Mouse (Mus musculus): Measurements from ENCODE around the gene Dqx1. TPM values are rescaled to one million over a fixed set of nuclear protein-coding genes. Genes with fewer than 3 reads are reported as not detected.

Dqx1 gene
- total RNA-seq, 2 experiments from 2014 or later, result 1.6 to 2.4 TPM

GRCm38 (mm10) chr6:83103130-83103650 is 45.5 kb downstream of the Dqx1 start:
- no peak for ATAC-seq (replicated peaks; ENCODE audit: poor library complexity, severe bottlenecking)

GRCm38 (mm10) chr6:83104158-83104557 is 46.5 kb downstream of the Dqx1 start:
- ATAC-seq (replicated peaks; ENCODE audit: poor library complexity, severe bottlenecking), result no peak

GRCm38 (mm10) chr6:83107566-83108400 is 50.1 kb downstream of the Dqx1 start:
- ATAC-seq (replicated peaks; ENCODE audit: poor library complexity, severe bottlenecking), result peak; percentile 82

GRCm38 (mm10) chr6:83108762-83109668 is 51.4 kb downstream of the Dqx1 start, which contains the start of gene Mrpl53:
Gene Mrpl53 (plus strand): TSS chr6:83109040.
- ATAC-seq (replicated peaks; ENCODE audit: poor library complexity, severe bottlenecking), result peak; percentile 81

- no peak for ATAC-seq (replicated peaks; ENCODE audit: poor library complexity, severe bottlenecking)
Measured at GRCm38 (mm10) chr6:83111510-83112136, 54.0 kb downstream of the Dqx1 start.

- ATAC-seq (replicated peaks; ENCODE audit: poor library complexity, severe bottlenecking), result peak; percentile 91
Measured at GRCm38 (mm10) chr6:83115011-83115671, 57.5 kb downstream of the Dqx1 start, which contains the start of gene Mogs. Gene Mogs (plus strand): TSS chr6:83115496.

GRCm38 (mm10) chr6:83115682-83116372 is 58.2 kb downstream of the Dqx1 start:
- peak; percentile 5; the same call in 1 of the 2 replicates for ATAC-seq (replicated peaks; ENCODE audit: poor library complexity, severe bottlenecking)

GRCm38 (mm10) chr6:83116373-83117164 is 58.9 kb downstream of the Dqx1 start:
- ATAC-seq (replicated peaks; ENCODE audit: poor library complexity, severe bottlenecking), result no peak

Other genes starting within 250 kb of the Dqx1 start
- not detected in 2 replicates for gene Sema4f, start 118.1 kb upstream of the Dqx1 start, total RNA-seq (2014; fragmentation: Nextera tagmentation)
- gene Sema4f, start 118.1 kb upstream of the Dqx1 start, total RNA-seq (2017), result not detected in 2 replicates
- gene M1ap, start 110.9 kb upstream of the Dqx1 start, total RNA-seq (2014; fragmentation: Nextera tagmentation), result 2.2 TPM in 1 of 2 replicates, not detected in the other
- 2.7 and 6.3 TPM in 2 replicates for gene M1ap, start 110.9 kb upstream of the Dqx1 start, total RNA-seq (2017)
- 18.7 and 25.8 TPM in 2 replicates for gene Dok1, start 24.4 kb upstream of the Dqx1 start, total RNA-seq (2014; fragmentation: Nextera tagmentation)
- 9.0 and 16.1 TPM in 2 replicates for gene Dok1, start 24.4 kb upstream of the Dqx1 start, total RNA-seq (2017)
- gene Loxl3, start 23.7 kb upstream of the Dqx1 start, total RNA-seq (2014; fragmentation: Nextera tagmentation), result 9.0 TPM in 1 of 2 replicates, not detected in the other
- 0.46 and 2.2 TPM in 2 replicates for gene Loxl3, start 23.7 kb upstream of the Dqx1 start, total RNA-seq (2017)
- gene Aup1, start 3.3 kb upstream of the Dqx1 start, total RNA-seq (2014; fragmentation: Nextera tagmentation), result 235 and 242 TPM in 2 replicates
- gene Aup1, start 3.3 kb upstream of the Dqx1 start, total RNA-seq (2017), result 120 and 136 TPM in 2 replicates
- 96.9 and 114 TPM in 2 replicates for gene Htra2, start 2.6 kb upstream of the Dqx1 start, total RNA-seq (2014; fragmentation: Nextera tagmentation)
- gene Htra2, start 2.6 kb upstream of the Dqx1 start, total RNA-seq (2017), result 66.2 and 81.3 TPM in 2 replicates
- not detected in 2 replicates for gene Tlx2, start 12.4 kb downstream of the Dqx1 start, total RNA-seq (2014; fragmentation: Nextera tagmentation)
- gene Tlx2, start 12.4 kb downstream of the Dqx1 start, total RNA-seq (2017), result not detected in 2 replicates
- gene Pcgf1, start 20.0 kb downstream of the Dqx1 start, total RNA-seq (2014; fragmentation: Nextera tagmentation), result 20.3 and 24.6 TPM in 2 replicates
- 10.9 and 11.5 TPM in 2 replicates for gene Pcgf1, start 20.0 kb downstream of the Dqx1 start, total RNA-seq (2017)
- gene Lbx2, start 28.5 kb downstream of the Dqx1 start, total RNA-seq (2014; fragmentation: Nextera tagmentation), result not detected in 2 replicates
- 1.3 TPM in 1 of 2 replicates, not detected in the other for gene Lbx2, start 28.5 kb downstream of the Dqx1 start, total RNA-seq (2017)
- 2.8 and 8.2 TPM in 2 replicates for gene Ccdc142, start 43.8 kb downstream of the Dqx1 start, total RNA-seq (2014; fragmentation: Nextera tagmentation)
- 2.5 and 5.7 TPM in 2 replicates for gene Ccdc142, start 43.8 kb downstream of the Dqx1 start, total RNA-seq (2017)
- 2.0 and 6.3 TPM in 2 replicates for gene Gm42688, start 43.8 kb downstream of the Dqx1 start, total RNA-seq (2014; fragmentation: Nextera tagmentation)
- 2.6 TPM in 2 replicates for gene Gm42688, start 43.8 kb downstream of the Dqx1 start, total RNA-seq (2017)
- 48.6 and 78.4 TPM in 2 replicates for gene Mrpl53, start 51.2 kb downstream of the Dqx1 start, total RNA-seq (2014; fragmentation: Nextera tagmentation)
- 14.6 and 29.1 TPM in 2 replicates for gene Mrpl53, start 51.2 kb downstream of the Dqx1 start, total RNA-seq (2017)
- gene Mogs, start 57.7 kb downstream of the Dqx1 start, total RNA-seq (2014; fragmentation: Nextera tagmentation), result 90.1 and 93.4 TPM in 2 replicates
- gene Mogs, start 57.7 kb downstream of the Dqx1 start, total RNA-seq (2017), result 137 and 158 TPM in 2 replicates
- gene Wbp1, start 63.7 kb downstream of the Dqx1 start, total RNA-seq (2014; fragmentation: Nextera tagmentation), result 31.4 and 38.9 TPM in 2 replicates
- 77.6 and 91.3 TPM in 2 replicates for gene Wbp1, start 63.7 kb downstream of the Dqx1 start, total RNA-seq (2017)
- gene Ino80b, start 67.6 kb downstream of the Dqx1 start, total RNA-seq (2014; fragmentation: Nextera tagmentation), result 17.2 and 22.8 TPM in 2 replicates
- 32.9 and 47.6 TPM in 2 replicates for gene Ino80b, start 67.6 kb downstream of the Dqx1 start, total RNA-seq (2017)
- gene Rtkn, start 77.6 kb downstream of the Dqx1 start, total RNA-seq (2014; fragmentation: Nextera tagmentation), result 5.1 and 8.7 TPM in 2 replicates
- 2.1 and 5.0 TPM in 2 replicates for gene Rtkn, start 77.6 kb downstream of the Dqx1 start, total RNA-seq (2017)
- not detected in 2 replicates for gene Wdr54, start 98.6 kb downstream of the Dqx1 start, total RNA-seq (2014; fragmentation: Nextera tagmentation)
- 0.04 TPM in 1 of 2 replicates, not detected in the other for gene Wdr54, start 98.6 kb downstream of the Dqx1 start, total RNA-seq (2017)
- gene 1700003E16Rik, start 98.6 kb downstream of the Dqx1 start, total RNA-seq (2014; fragmentation: Nextera tagmentation), result 0.51 TPM in 1 of 2 replicates, not detected in the other
- gene 1700003E16Rik, start 98.6 kb downstream of the Dqx1 start, total RNA-seq (2017), result not detected in 2 replicates
- 27.3 and 71.9 TPM in 2 replicates for gene Dctn1, start 108.1 kb downstream of the Dqx1 start, total RNA-seq (2014; fragmentation: Nextera tagmentation)
- gene Dctn1, start 108.1 kb downstream of the Dqx1 start, total RNA-seq (2017), result 69.4 and 69.5 TPM in 2 replicates
- gene Slc4a5, start 162.0 kb downstream of the Dqx1 start, total RNA-seq (2014; fragmentation: Nextera tagmentation), result not detected in 2 replicates
- gene Slc4a5, start 162.0 kb downstream of the Dqx1 start, total RNA-seq (2017), result 0.13 TPM in 1 of 2 replicates, not detected in the other